Mouse (Mus musculus): Measurements from ENCODE around the gene Acot7. TPM values are rescaled to one million over a fixed set of nuclear protein-coding genes. Genes with fewer than 3 reads are reported as not detected.

The Acot7 gene
- total RNA-seq, 2 experiments from 2014 or later: 3.9 to 30.2 TPM

- ATAC-seq (replicated peaks; ENCODE audit: low FRiP score, poor library complexity, severe bottlenecking): no peak
Observed at GRCm38 (mm10) chr4:152266236-152266895, 88.4 kb downstream of the Acot7 start.

GRCm38 (mm10) chr4:152267748-152268369 is 89.9 kb downstream of the Acot7 start:
- ATAC-seq (replicated peaks; ENCODE audit: low FRiP score, poor library complexity, severe bottlenecking): no peak

- no peak for ATAC-seq (replicated peaks; ENCODE audit: low FRiP score, poor library complexity, severe bottlenecking)
Observed at GRCm38 (mm10) chr4:152269967-152270366, 92.0 kb downstream of the Acot7 start.

- ATAC-seq (replicated peaks; ENCODE audit: low FRiP score, poor library complexity, severe bottlenecking): no peak
Observed at GRCm38 (mm10) chr4:152270599-152270998, 92.7 kb downstream of the Acot7 start.

- ATAC-seq (replicated peaks; ENCODE audit: low FRiP score, poor library complexity, severe bottlenecking): no peak
Observed at GRCm38 (mm10) chr4:152271334-152271733, 93.4 kb downstream of the Acot7 start.

GRCm38 (mm10) chr4:152272006-152272405 is 94.1 kb downstream of the Acot7 start:
- ATAC-seq (replicated peaks; ENCODE audit: low FRiP score, poor library complexity, severe bottlenecking): no peak

- no peak for ATAC-seq (replicated peaks; ENCODE audit: low FRiP score, poor library complexity, severe bottlenecking)
Observed at GRCm38 (mm10) chr4:152272449-152273049, 94.6 kb downstream of the Acot7 start.

- no peak for ATAC-seq (replicated peaks; ENCODE audit: low FRiP score, poor library complexity, severe bottlenecking)
Observed at GRCm38 (mm10) chr4:152273191-152273590, 95.3 kb downstream of the Acot7 start.

GRCm38 (mm10) chr4:152273621-152274236 is 95.8 kb downstream of the Acot7 start, which contains the start of gene Gpr153:
TSS of gene Gpr153 (plus strand) at chr4:152274232.
- no peak for ATAC-seq (replicated peaks; ENCODE audit: low FRiP score, poor library complexity, severe bottlenecking)

- no peak for ATAC-seq (replicated peaks; ENCODE audit: low FRiP score, poor library complexity, severe bottlenecking)
Observed at GRCm38 (mm10) chr4:152274681-152275131, 96.8 kb downstream of the Acot7 start.

- ATAC-seq (replicated peaks; ENCODE audit: low FRiP score, poor library complexity, severe bottlenecking): no peak
Observed at GRCm38 (mm10) chr4:152276389-152277347, 98.7 kb downstream of the Acot7 start.

GRCm38 (mm10) chr4:152277916-152278315 is 100.0 kb downstream of the Acot7 start:
- no peak for ATAC-seq (replicated peaks; ENCODE audit: low FRiP score, poor library complexity, severe bottlenecking)

- ATAC-seq (replicated peaks; ENCODE audit: low FRiP score, poor library complexity, severe bottlenecking): no peak
Observed at GRCm38 (mm10) chr4:152278986-152279385, 101.1 kb downstream of the Acot7 start.

GRCm38 (mm10) chr4:152281601-152282000 is 103.7 kb downstream of the Acot7 start:
- no peak for ATAC-seq (replicated peaks; ENCODE audit: low FRiP score, poor library complexity, severe bottlenecking)

GRCm38 (mm10) chr4:152282721-152283120 is 104.8 kb downstream of the Acot7 start:
- ATAC-seq (replicated peaks; ENCODE audit: low FRiP score, poor library complexity, severe bottlenecking): no peak

- 0 out of 2 replicates have a peak, but pooled peaks have one; percentile 50 for ATAC-seq (replicated peaks; ENCODE audit: low FRiP score, poor library complexity, severe bottlenecking)
Observed at GRCm38 (mm10) chr4:152283186-152283950, 105.4 kb downstream of the Acot7 start.

GRCm38 (mm10) chr4:152285505-152285904 is 107.6 kb downstream of the Acot7 start:
- ATAC-seq (replicated peaks; ENCODE audit: low FRiP score, poor library complexity, severe bottlenecking): no peak

GRCm38 (mm10) chr4:152286183-152286582 is 108.2 kb downstream of the Acot7 start:
- ATAC-seq (replicated peaks; ENCODE audit: low FRiP score, poor library complexity, severe bottlenecking): no peak

GRCm38 (mm10) chr4:152286887-152287286 is 109.0 kb downstream of the Acot7 start:
- ATAC-seq (replicated peaks; ENCODE audit: low FRiP score, poor library complexity, severe bottlenecking): no peak
